Mouse (Mus musculus) spleen, postnatal 14 days (tissue): ENCODE results near the gene Tmem29.
A peak's percentile ranks its signal among the peaks of the same experiment; 100 is the strongest.
"Not testable (repeated sequence)": the region's sequence is repeated elsewhere in the genome, so short reads cannot be mapped to it uniquely, and the experiment has no call there.

Experiments used
- DNase-seq, 2 experiments: peaks; one replicate each; pipeline ENCODE4 v3.0.0; 2021 to 2022; ENCODE audit warnings: low spot score in 2 of 2

Tmem29 gene

DNA sequence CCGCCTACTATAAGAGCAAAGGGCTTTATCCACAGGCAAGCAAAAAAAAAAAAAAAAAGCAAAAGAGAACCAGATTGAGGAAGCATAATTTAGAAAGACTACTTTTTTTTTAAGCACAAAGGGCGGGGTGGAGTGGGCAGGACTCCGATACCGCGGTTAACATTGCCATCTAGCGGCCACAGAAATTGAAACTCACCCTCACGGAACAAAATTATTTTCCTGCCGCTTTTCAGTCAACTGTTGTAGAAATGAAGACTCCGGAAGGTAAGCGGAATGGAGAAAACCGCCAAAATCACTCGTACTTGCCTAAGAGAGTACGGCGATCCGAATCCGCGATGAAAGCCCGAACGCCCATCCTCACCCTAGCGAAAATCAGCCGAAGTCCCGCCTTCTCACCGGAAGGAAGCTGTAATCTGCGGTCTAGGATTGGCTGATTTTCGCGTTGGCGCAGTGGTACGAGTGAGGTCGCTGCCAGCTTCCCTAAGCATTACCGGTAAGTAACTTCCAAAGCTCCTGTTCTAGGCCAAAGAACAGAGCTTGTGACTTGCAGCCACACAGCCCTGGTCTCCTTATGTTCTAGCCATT, at the start of gene Tmem29:
Gene Tmem29, minus strand, starts transcription at position 389 of the 585 bp plus-strand sequence.
- DNase-seq: peak; percentile 64 to 77

DNA sequence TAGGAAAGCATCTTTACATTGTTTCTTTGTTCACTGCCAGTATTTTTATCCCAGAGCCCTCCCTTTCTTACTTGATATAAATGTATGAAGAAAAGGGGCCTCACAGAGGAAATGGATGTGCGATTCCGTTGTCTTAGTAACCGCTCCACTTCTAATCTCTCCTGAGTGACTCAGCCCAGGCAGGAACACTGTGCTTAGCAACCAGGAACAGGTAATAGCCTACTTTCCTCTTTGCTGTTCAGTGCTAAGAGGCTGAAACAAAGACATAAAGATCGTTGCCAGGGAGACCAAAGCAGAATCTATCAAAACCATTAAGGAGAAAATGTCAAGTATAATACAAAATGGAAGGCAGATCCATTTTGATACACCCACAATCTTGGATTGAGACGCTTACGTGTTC, 49.7 kb upstream of the Tmem29 start:
- no peak for DNase-seq

DNA sequence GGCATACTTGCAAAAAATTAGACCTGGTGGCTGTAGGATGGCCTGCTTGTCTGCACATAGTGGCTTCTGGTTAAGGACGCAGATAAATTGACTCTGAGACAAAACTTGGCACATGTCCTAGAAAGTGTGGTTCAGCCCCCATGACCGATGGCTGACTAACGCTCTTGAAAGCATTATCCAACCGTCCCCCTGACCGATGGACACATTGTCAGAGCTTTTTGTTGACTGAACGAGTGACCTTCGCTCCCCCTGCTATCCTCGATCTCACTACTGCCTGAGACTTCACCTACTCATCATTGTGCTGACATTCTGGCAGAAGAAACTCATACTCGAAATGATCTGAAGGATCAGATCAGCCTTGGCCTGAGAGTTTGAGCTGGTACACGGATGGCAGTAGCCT, 28.9 kb upstream of the Tmem29 start:
- DNase-seq: not testable (repeated sequence)

DNA sequence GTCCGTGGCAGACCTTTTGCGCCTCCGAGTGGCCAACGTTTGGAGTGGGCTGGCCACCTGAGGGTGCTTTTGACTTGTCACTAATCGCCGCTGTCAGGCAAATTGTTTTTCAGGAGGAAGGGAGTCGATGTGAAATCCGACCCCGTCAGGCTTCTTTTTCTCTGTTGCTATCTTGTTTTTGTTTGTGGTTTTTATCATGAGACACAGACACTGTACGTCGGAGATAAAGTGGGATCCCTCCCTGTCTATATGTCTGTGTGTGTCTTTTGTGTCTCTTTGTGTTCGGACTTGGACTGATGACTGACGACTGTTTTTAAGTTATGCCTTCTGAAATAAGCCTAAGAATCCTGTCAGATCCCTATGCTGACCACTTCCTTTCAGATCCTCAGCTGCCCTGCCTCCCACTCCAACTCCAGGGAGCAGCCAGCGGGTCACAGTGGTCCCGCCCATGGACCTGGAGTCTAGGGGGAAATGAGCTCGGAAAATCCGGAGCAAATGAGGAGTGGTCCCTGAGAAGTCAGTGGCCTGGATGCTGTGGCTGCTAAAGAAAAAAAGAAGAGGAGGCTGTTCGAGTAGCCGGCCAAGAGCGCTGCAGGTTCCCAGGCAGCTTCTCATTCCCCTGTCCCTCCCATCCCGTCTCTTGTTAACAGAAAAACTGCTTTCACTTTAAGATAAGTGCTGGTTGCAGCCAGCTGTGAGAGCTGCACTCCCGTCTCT, 27.5 kb upstream of the Tmem29 start:
- DNase-seq: not testable (repeated sequence)

DNA sequence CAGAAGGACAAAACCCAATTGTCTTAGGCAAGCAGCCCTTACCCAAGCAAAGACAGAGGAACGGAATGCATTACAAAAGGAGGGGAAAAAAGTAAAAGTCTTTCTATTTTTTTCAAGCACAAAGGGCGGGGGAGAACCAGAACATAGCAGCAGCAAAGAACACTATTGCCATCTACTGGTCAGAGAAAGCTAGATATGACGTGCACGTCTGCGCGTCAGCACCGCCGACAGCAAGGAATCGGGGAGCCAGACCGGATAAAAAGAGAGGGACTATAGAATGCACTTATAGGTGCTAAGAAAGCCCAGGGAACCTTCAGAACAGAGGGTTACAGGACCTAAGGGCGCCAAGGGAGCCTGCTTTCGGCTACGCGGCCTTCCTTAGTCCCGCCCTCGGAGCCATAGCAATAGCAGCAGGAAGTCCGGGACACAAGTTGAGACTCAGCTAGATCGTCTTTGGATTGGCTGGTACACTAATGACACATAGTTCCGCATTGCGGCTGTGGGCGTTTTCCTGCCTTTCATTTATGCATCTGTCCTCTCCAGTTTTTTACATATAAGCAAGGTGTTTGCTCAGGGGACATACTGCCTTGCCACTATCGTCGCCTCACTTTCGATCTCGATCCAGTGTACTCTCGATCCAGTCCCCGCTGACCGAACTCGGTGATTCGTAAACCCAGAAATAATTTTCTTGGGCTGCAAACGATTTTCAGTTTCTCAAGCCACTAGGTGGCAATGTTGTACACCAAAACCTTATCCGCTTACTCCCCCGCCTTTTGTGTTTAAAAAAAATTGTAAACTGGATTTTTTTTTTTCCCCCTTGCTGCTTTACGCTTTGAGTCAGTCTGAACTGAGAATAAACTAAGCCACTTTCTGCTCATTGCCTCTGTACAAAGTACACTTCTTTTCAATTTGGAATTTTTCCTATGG, 19.2 kb upstream of the Tmem29 start:
- DNase-seq: peak; percentile 53 to 76

DNA sequence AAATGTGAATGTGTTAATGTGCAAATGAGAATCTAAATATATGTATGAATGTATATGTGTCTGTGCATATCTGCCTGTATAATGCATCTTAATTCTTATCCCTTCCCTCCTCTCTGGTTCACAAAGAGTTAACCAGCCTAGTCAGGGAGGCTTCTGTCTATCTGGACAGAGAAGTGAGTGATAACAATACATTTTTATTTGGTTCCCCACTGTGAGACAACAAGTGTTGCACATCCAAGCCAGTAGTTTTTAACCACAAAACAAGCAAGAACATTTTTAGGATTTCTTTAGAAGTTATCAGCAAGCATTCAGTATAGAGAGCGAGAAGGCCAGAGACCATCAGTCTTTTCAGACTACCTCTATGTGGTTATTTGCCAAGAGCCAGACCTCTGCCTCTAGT, 12.5 kb upstream of the Tmem29 start:
- no peak for DNase-seq

DNA sequence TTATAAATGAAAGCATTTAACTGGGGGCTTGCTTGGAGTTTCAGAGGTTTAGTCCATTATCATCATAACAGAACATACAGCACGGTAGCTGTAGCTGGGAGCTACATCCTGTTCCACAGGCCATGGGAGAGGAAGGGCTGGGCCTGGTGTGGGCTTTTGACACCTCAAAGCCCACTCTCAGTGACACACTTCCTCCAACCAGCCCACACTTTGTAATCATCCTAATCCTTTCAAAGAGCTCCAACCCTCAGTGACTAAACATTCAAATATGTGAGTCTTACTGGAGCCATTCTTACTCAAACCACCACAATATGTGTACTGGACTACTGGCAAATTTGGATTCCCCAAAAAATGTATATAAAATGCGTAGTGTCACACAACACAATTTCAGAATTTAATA, 9.3 kb upstream of the Tmem29 start:
- no peak for DNase-seq

DNA sequence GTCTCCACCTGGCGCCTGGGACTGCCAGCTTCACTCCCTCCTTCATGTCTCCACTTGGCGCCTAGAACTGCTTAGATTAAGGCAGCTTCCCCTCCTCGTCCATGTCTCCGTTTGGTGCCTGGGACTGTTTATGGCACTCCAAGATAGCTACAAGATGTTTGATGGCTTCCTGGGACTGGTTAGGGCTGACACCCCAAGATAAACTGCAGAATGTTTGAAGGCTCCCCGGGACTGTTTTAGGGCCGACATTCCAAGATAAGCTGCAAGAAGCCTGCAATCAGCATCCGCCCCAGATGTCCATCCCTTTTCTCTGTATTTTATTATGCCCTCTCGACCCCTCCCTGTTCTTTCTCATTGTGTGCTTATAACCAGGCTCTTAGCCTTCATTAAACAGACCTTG, 7.9 kb upstream of the Tmem29 start:
- peak in 1 of 2 experiments; percentile 7 for DNase-seq

DNA sequence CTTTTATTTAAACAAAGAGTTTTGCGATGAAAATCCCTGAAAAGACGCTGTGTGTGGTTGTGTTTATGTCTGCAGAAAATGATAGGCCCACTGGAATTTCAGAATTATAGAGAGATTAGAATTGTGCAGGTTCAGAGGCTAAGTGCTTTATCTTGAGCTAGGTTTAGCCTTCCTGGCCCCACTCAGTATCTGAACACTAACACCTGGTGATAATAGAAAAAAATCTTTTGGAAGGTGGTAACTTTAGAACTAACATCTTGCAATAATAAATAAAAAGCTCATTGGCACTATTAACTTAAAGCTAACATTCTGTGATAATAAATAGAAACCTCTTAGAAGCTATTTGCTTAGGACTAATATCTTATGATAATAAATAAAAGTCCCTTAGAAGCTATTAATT, 1.2 kb upstream of the Tmem29 start:
- no peak for DNase-seq

DNA sequence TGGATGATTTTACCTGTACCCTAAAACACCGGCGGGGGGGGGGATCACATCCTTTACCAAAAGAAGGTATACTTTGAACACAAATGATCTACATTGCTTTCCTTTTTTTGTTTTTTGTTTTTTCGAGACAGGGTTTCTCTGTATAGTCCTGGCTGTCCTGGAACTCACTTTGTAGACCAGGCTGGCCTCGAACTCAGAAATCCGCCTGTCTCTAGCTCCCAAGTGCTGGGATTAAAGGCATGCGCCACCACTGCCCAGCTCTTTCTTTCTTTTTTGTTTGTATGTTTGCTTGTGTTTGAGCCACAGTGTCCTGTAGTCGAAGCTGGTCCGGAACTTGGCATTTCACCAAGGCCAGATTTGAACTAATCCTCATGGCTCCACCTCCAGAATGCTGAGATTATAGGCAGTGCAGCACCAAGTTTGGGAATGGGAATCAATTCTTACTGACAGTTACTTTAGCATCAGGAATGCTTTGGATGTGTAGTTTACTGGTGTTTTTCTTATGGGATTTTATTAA, 515 bp upstream of the Tmem29 start:
- no peak for DNase-seq

DNA sequence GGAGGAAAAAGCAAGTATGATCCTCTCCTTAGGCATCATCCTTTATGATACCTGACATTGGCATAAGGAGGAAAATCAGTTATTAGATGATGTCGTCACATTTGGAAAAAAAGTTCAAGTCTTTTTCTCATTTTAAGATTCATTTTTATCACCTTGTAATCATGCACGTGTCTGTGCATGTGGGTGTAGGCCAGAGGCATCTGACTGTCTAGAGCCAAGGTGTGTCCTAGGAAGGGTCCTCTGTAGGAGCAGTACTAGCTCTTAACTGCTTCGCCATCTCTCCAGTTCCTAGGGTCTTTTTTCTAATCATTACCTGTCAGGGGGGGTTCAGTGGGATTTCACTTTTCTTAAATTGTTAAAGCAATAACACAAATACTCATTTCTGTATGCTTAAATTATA, 818 bp downstream of the Tmem29 start:
- no peak for DNase-seq

DNA sequence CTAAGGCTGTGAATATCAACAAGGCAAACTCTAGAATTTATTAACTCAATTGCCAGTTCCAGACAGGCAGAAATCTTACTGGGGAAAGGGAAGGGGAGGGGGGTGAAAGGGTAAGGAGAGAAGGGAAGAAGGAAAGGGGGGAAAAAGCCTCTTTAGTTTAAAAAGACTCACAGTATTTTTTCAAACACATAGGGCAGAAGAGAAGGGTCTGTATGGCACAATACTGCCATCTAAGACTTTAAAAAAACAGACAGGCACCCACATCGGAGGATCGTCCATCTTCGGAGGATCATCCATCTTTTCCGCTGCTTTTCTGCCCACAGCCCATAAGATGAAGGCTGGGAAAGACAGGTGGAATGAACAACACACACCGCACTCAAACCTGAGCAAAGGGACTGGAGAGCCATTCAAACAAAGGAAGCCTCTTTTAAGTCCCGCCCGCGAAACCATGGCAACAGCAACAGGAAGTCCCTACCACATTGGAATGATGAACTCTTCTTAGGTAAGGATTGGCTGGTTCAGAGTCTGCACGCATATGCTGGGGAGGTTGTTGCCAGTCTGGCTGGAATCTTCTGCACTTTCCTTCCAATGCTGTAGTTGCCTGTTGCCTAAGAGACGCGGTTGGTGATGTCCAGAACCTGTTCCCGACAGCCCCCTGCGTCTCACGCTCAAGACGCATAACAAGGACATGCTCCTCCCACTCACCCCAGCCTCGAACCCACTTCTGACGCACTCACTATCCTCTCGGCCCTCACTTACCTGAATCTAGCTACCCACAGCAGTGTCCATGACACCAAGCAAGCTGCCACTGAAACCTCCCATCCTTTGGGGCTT, 18.2 kb downstream of the Tmem29 start:
- DNase-seq: peak; percentile 8 to 34

DNA sequence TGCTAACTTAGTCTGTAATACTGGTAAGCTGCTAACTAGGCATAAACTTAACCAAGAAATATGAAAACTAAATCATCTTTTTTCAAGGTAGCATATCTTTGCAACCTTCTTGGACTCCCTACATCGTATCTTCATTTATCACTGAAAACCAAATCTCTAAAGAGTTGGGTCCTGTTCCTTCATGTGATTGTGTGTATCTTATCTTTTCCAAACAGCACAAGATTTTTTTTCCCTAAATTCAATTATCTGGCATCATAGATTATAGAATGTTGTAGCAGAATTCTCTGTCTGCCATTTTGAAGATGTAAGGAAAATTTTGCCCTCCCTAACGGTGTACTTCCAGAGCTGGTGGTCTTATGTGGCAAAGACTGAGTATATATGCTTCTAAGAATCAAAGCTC, 22.6 kb downstream of the Tmem29 start:
- DNase-seq: no peak

DNA sequence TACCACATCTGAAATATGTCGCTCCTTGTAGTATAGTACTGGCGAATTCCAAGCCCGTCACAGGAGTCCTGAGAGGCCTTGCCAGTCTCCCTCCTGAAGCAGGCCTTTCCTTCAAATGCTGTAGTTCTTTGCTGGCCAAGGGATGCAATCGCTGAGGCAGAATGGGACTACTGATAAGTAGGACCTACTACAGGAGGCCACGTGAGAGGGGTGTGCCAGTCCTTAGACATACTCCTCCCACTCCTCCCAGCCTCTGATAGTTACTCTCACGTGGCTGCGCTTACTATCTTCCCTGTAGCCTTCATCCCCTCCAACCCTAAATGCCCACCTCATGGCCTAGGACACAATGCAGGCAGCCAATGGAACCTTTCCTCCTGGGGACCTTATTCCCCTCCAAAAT, 23.6 kb downstream of the Tmem29 start:
- no peak for DNase-seq

DNA sequence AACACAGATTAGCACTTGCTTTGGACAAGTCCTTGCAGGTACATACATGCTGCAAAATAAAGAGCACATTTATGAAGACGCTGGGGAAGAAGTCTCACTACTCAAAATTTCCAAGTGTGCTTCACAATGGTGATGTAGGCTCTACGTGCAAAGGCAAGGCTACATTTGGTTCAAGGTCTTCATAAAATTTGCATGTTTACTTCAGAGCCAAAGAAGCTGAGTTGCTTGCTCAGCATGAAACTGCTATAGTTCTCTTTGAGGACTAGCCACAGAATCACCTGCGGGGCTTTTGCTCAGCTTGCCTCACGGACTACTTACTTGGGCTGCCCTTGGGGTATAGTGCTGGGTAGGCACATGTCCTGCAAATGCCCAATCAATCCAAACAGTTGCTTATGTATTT, 45.4 kb downstream of the Tmem29 start:
- no peak for DNase-seq
